Mouse (Mus musculus) G1E (cell line): ENCODE results near the gene Zc3h7b.

Source experiments
- CTCF ChIP-seq: IDR thresholded peaks from 2 replicates; pipeline ENCODE4 v1.5.1; 2012; ENCODE audit warnings: low read depth, low read length, inconsistent platforms, mixed read lengths
- GATA1 ChIP-seq: IDR thresholded peaks from 2 replicates; pipeline ENCODE4 v1.6.1; 2012; ENCODE audit warnings: borderline replicate concordance, low read length, inconsistent platforms, mixed read lengths
- TAL1 ChIP-seq: conservative IDR thresholded peaks from 2 replicates; pipeline ENCODE4 v1.6.1; 2012; ENCODE audit warnings: low read depth, low read length, inconsistent platforms, mixed read lengths

- TF ChIP-seq CTCF: no peak
- no peak for TF ChIP-seq GATA1
- TF ChIP-seq TAL1: no peak
These were observed 89.4 kb downstream of the Zc3h7b start for GRCm38 (mm10) chr15:81834171-81834841.
